Mouse (Mus musculus): ENCODE results near the gene Mtmr14. TPM values are rescaled to one million over a fixed set of nuclear protein-coding genes. Genes with fewer than 3 reads are reported as not detected.

Gene Mtmr14
- total and polyA plus RNA-seq, 3 experiments: 63.9 to 88.0 (median 81.0) TPM

DNA sequence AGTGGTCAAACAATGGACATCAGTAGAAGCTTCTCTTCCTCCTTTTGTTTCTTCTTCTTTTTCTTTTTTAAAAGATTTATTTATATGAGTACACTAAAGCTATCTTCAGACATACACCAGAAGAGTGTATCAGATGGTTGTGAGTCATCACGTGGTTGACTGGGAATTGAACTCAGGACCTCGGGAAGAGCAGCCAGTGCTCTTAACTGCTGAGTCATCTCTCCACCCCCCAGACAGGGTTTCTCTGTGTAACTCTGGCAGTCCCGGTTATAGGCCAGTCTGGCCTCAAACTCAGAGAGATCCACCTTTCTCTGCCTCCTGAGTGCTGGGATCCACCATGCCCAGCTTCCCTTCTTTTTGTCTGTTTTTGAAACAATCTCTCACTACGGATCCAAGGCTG lies 59.0 kb downstream of the Mtmr14 start:
- Histone ChIP-seq H3K9ac (ENCODE audit: insufficient read depth, low read depth) (no peak overlapping the region), H3K27me3 (replicated peaks) (no peaks in the 10 kb centered on the region), H3K9me3 (replicated peaks; ENCODE audit: low read length) (no peaks in the 10 kb centered on the region), H3K36me3 (replicated peaks in 1 of 2; ENCODE audit: control insufficient read depth in 1 of 2, insufficient read depth in 1 of 2, low read length in 1 of 2) (peaks cover 0 to 7% of the 10 kb centered on the region in 2 experiments), H3K27ac (ENCODE audit: insufficient read depth, low read depth) (no peak overlapping the region), H3K4me3 (replicated peaks in 1 of 3; ENCODE audit: low read depth in 2 of 3, low read length in 2 of 3, poor library complexity in 1 of 3) (no peak overlapping the region), H3K4me1 (ENCODE audit: control insufficient read depth in 1 of 2, insufficient read depth in 2 of 2) (peaks cover 3 to 26% of the 10 kb centered on the region in 2 experiments; a peak in 3 of 4 replicates), H3K79me2 (replicated peaks; ENCODE audit: control insufficient read depth, extremely low read depth, insufficient read depth, poor library complexity, severe bottlenecking) (no peaks in the 10 kb centered on the region), H3K4me2 (ENCODE audit: insufficient read depth, low read depth, poor library complexity, severe bottlenecking) (no peak overlapping the region)
- in situ Hi-C loops (cut with MboI; ENCODE audit: low pct_ligation_motif_present, low pct_unique_long_range_greater_than_20kb, low sequenced_read_pairs) (loop anchor here (5.0 kb wide), 1 partner anchor 34 kb away; no protein-coding TSS in a partner anchor), dilution Hi-C loops (cut with MboI; ENCODE audit: extremely low pct_ligation_motif_present, extremely low pct_unique_long_range_greater_than_20kb, low sequenced_read_pairs) (no loop called here)
- no peak for DNase-seq (ENCODE audit: extremely low read depth)
- TF ChIP-seq MAFK (IDR thresholded peaks at IDR 0.05; ENCODE audit: insufficient replicate concordance, low read length) (peak; percentile 71), IRF4 (IDR thresholded peaks at IDR 0.05; ENCODE audit: low read depth, low read length) (no peak)

DNA sequence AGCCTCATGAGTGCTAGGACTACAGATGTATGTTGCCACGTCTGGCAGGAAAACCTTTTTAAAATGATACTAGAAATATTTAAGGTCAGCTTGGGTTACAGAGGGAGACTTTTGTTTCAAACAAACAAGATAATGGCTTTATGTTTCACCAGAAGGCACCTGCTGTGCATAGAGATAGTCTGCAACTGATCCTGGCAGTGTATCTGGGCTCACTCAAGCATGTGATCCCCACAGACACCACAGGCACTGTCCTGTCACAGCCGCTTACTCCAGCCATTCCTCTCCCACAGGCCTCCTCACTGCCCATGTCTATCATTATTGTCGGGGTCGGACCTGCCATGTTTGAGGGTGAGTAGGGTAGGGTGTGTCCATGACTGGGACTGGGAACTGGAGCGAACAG lies 63.7 kb downstream of the Mtmr14 start:
- Histone ChIP-seq H3K9me3 (replicated peaks; ENCODE audit: low read length) (no peaks in the 10 kb centered on the region), H3K36me3 (replicated peaks in 1 of 2; ENCODE audit: control insufficient read depth in 1 of 2, insufficient read depth in 1 of 2, low read length in 1 of 2) (no peaks in the 10 kb centered on the region), H3K4me2 (ENCODE audit: insufficient read depth, low read depth, poor library complexity, severe bottlenecking) (no peak overlapping the region), H3K9ac (ENCODE audit: insufficient read depth, low read depth) (no peak overlapping the region), H3K27me3 (replicated peaks) (no peaks in the 10 kb centered on the region), H3K4me3 (replicated peaks in 1 of 3; ENCODE audit: low read depth in 2 of 3, low read length in 2 of 3, poor library complexity in 1 of 3) (no peak overlapping the region), H3K79me2 (replicated peaks; ENCODE audit: control insufficient read depth, extremely low read depth, insufficient read depth, poor library complexity, severe bottlenecking) (no peaks in the 10 kb centered on the region), H3K27ac (ENCODE audit: insufficient read depth, low read depth) (no peak overlapping the region), H3K4me1 (ENCODE audit: control insufficient read depth in 1 of 2, insufficient read depth in 2 of 2) (peaks cover 0 to 31% of the 10 kb centered on the region in 2 experiments)
- dilution Hi-C loops (cut with MboI; ENCODE audit: extremely low pct_ligation_motif_present, extremely low pct_unique_long_range_greater_than_20kb, low sequenced_read_pairs): no loop called here
- TF ChIP-seq USF1 (IDR thresholded peaks at IDR 0.05; ENCODE audit: low read depth, low read length) (no peak), MAZ (IDR thresholded peaks at IDR 0.05; ENCODE audit: low read depth, low read length) (no peak), TCF12 (IDR thresholded peaks at IDR 0.05; ENCODE audit: low read depth, low read length) (no peak), MAX (IDR thresholded peaks at IDR 0.05; ENCODE audit: low read length) (no peak), PAX5 (IDR thresholded peaks at IDR 0.05; ENCODE audit: low read length) (no peak), SIN3A (IDR thresholded peaks at IDR 0.05; ENCODE audit: low read length) (no peak), MXI1 (IDR thresholded peaks at IDR 0.05; ENCODE audit: low read depth, low read length) (no peak), POLR2AphosphoS2 (IDR thresholded peaks at IDR 0.05; ENCODE audit: low read depth, low read length) (no peak), SMC3 (IDR thresholded peaks at IDR 0.05; ENCODE audit: low read depth, low read length) (no peak), ZMIZ1 (IDR thresholded peaks at IDR 0.05; ENCODE audit: low read depth, low read length) (no peak), RAD21 (IDR thresholded peaks at IDR 0.05; ENCODE audit: low read depth, low read length) (no peak), ELF1 (IDR thresholded peaks at IDR 0.05; ENCODE audit: low read depth, low read length) (no peak), HCFC1 (IDR thresholded peaks at IDR 0.05; ENCODE audit: low read depth, low read length) (no peak)
- in situ Hi-C loops (cut with MboI; ENCODE audit: low pct_ligation_motif_present, low pct_unique_long_range_greater_than_20kb, low sequenced_read_pairs): loop anchor here (5.0 to 25.0 kb wide), 3 partner anchors 129 to 589 kb away; partner anchors contain the start of gene Thumpd3
- no peak for DNase-seq (ENCODE audit: extremely low read depth)
